Mouse (Mus musculus): ENCODE data around the gene Gm11020.

DNA sequence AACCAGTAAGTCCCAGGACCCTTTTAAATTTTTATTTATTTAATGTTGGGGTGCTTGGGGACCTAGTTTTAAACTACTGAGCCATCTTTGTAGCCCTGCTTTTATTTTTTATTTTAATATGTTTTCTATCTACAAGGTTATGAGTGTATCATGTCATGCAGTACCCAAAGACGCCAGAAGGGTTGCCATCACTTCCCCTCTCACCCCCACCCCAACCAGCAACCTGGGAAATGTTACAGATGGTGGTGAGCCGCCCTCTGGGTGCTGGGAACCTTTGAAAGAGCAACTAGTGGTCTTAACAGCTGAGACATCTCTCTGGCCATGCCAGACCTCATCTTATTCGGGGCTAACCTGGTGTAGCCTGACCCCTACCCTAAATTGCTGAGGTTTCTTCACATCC lies 16.5 kb downstream of the Gm11020 start:
- no peak for TF ChIP-seq CTCF (IDR thresholded peaks at IDR 0.05; ENCODE audit: control insufficient read depth, insufficient read depth, low read length)
- TF ChIP-seq POLR2A (IDR thresholded peaks at IDR 0.05; ENCODE audit: borderline replicate concordance, control insufficient read depth, low read depth, low read length): no peak
